Mouse (Mus musculus): ENCODE data around the gene Serpinb1b. TPM values are rescaled to one million over a fixed set of nuclear protein-coding genes. Genes with fewer than 3 reads are reported as not detected.
A peak's percentile ranks its signal among the peaks of the same experiment; 100 is the strongest.
"Not testable (repeated sequence)": the region's sequence is repeated elsewhere in the genome, so short reads cannot be mapped to it uniquely, and the experiment has no call there.

Serpinb1b gene
- polyA plus RNA-seq (2015; fragmentation: Nextera tagmentation; extraction: Ambion mirVana) = 0.96 and 2.2 TPM in 2 replicates

- H3K4me3 ChIP-seq (replicated peaks; ENCODE audit: low read length) = no peak within 1 kb of the TSS
- peak within 1 kb of the TSS; percentile 38 for H3K4me2 ChIP-seq (ENCODE audit: low read depth, low read length)
- H3K27ac ChIP-seq (ENCODE audit: low read length) = peak within 1 kb of the TSS; percentile 74
- H3K36me3 ChIP-seq (ENCODE audit: control insufficient read depth, insufficient read depth, low read length) = no peaks in the 10 kb centered on the region
- WGBS = 58% methylated on average over 3 of the region's 3 CpGs
- no peaks in the 10 kb centered on the region for H3K4me1 ChIP-seq (ENCODE audit: control insufficient read depth, insufficient read depth, low read length)
- ATAC-seq (ENCODE audit: insufficient read depth, low FRiP score) = 0 out of 2 replicates have a peak, but pooled peaks have one; percentile 68
- H3K9ac ChIP-seq (ENCODE audit: low read length) = 0 out of 2 replicates have a peak within 1 kb of the TSS, but pooled peaks have one; percentile 14
- H3K9me3 ChIP-seq (replicated peaks; ENCODE audit: control insufficient read depth, low read length) = no peaks in the 10 kb centered on the region
- no peaks in the 10 kb centered on the region for H3K27me3 ChIP-seq (ENCODE audit: control insufficient read depth, insufficient read depth, low read length)
Measured at GRCm38 (mm10) chr13:33078056-33078705, at the start of gene Serpinb1b. Gene Serpinb1b (plus strand): TSS chr13:33078575.

GRCm38 (mm10) chr13:33029478-33029877, 48.9 kb upstream of the Serpinb1b start:
- 95% methylated on average over 2 of the region's 2 CpGs for WGBS
- not testable (repeated sequence) for H3K36me3 ChIP-seq (ENCODE audit: control insufficient read depth, insufficient read depth, low read length); H3K27me3 ChIP-seq (ENCODE audit: control insufficient read depth, insufficient read depth, low read length); ATAC-seq (ENCODE audit: insufficient read depth, low FRiP score); H3K4me2 ChIP-seq (ENCODE audit: low read depth, low read length); H3K9me3 ChIP-seq (replicated peaks; ENCODE audit: control insufficient read depth, low read length); H3K27ac ChIP-seq (ENCODE audit: low read length); H3K4me1 ChIP-seq (ENCODE audit: control insufficient read depth, insufficient read depth, low read length); H3K9ac ChIP-seq (ENCODE audit: low read length); H3K4me3 ChIP-seq (replicated peaks; ENCODE audit: low read length)

- no peak overlapping the region for H3K4me3 ChIP-seq (replicated peaks; ENCODE audit: low read length)
- no peaks in the 10 kb centered on the region for H3K4me1 ChIP-seq (ENCODE audit: control insufficient read depth, insufficient read depth, low read length)
- H3K4me2 ChIP-seq (ENCODE audit: low read depth, low read length) = no peak overlapping the region
- H3K36me3 ChIP-seq (ENCODE audit: control insufficient read depth, insufficient read depth, low read length) = no peaks in the 10 kb centered on the region
- ATAC-seq (ENCODE audit: insufficient read depth, low FRiP score) = no peak
- 85% methylated on average over 2 of the region's 3 CpGs for WGBS
- H3K9me3 ChIP-seq (replicated peaks; ENCODE audit: control insufficient read depth, low read length) = no peaks in the 10 kb centered on the region
- no peak overlapping the region for H3K9ac ChIP-seq (ENCODE audit: low read length)
- H3K27ac ChIP-seq (ENCODE audit: low read length) = no peak overlapping the region
- H3K27me3 ChIP-seq (ENCODE audit: control insufficient read depth, insufficient read depth, low read length) = no peaks in the 10 kb centered on the region
Measured at GRCm38 (mm10) chr13:33030281-33030680, 48.1 kb upstream of the Serpinb1b start.

- Histone ChIP-seq H3K4me3 (replicated peaks; ENCODE audit: low read length) (no peak overlapping the region), H3K4me1 (ENCODE audit: control insufficient read depth, insufficient read depth, low read length) (no peaks in the 10 kb centered on the region), H3K27ac (ENCODE audit: low read length) (no peak overlapping the region), H3K4me2 (ENCODE audit: low read depth, low read length) (no peak overlapping the region), H3K27me3 (ENCODE audit: control insufficient read depth, insufficient read depth, low read length) (no peaks in the 10 kb centered on the region), H3K9ac (ENCODE audit: low read length) (no peak overlapping the region), H3K36me3 (ENCODE audit: control insufficient read depth, insufficient read depth, low read length) (no peaks in the 10 kb centered on the region), H3K9me3 (replicated peaks; ENCODE audit: control insufficient read depth, low read length) (no peaks in the 10 kb centered on the region)
- 62% methylated on average over 1 of the region's 1 CpGs for WGBS
- ATAC-seq (ENCODE audit: insufficient read depth, low FRiP score) = no peak
Measured at GRCm38 (mm10) chr13:33035506-33035905, 42.9 kb upstream of the Serpinb1b start.

- Histone ChIP-seq H3K4me3 (replicated peaks; ENCODE audit: low read length) (no peak overlapping the region), H3K9ac (ENCODE audit: low read length) (no peak overlapping the region), H3K4me1 (ENCODE audit: control insufficient read depth, insufficient read depth, low read length) (no peaks in the 10 kb centered on the region), H3K27ac (ENCODE audit: low read length) (no peak overlapping the region), H3K4me2 (ENCODE audit: low read depth, low read length) (no peak overlapping the region), H3K9me3 (replicated peaks; ENCODE audit: control insufficient read depth, low read length) (no peaks in the 10 kb centered on the region), H3K27me3 (ENCODE audit: control insufficient read depth, insufficient read depth, low read length) (no peaks in the 10 kb centered on the region), H3K36me3 (ENCODE audit: control insufficient read depth, insufficient read depth, low read length) (no peaks in the 10 kb centered on the region)
- WGBS = 92% methylated on average over 3 of the region's 3 CpGs
- ATAC-seq (ENCODE audit: insufficient read depth, low FRiP score) = no peak
Measured at GRCm38 (mm10) chr13:33043542-33043941, 34.8 kb upstream of the Serpinb1b start.

GRCm38 (mm10) chr13:33047234-33047633, 31.1 kb upstream of the Serpinb1b start:
- H3K27ac ChIP-seq (ENCODE audit: low read length) = no peak overlapping the region
- WGBS = 84% methylated on average over 2 of the region's 2 CpGs
- H3K4me2 ChIP-seq (ENCODE audit: low read depth, low read length) = no peak overlapping the region
- no peak overlapping the region for H3K9ac ChIP-seq (ENCODE audit: low read length)
- H3K36me3 ChIP-seq (ENCODE audit: control insufficient read depth, insufficient read depth, low read length) = no peaks in the 10 kb centered on the region
- H3K27me3 ChIP-seq (ENCODE audit: control insufficient read depth, insufficient read depth, low read length) = no peaks in the 10 kb centered on the region
- no peaks in the 10 kb centered on the region for H3K9me3 ChIP-seq (replicated peaks; ENCODE audit: control insufficient read depth, low read length)
- no peak overlapping the region for H3K4me3 ChIP-seq (replicated peaks; ENCODE audit: low read length)
- no peak for ATAC-seq (ENCODE audit: insufficient read depth, low FRiP score)
- H3K4me1 ChIP-seq (ENCODE audit: control insufficient read depth, insufficient read depth, low read length) = no peaks in the 10 kb centered on the region; the same call in 1 of the 2 replicates

GRCm38 (mm10) chr13:33048187-33048586, 30.2 kb upstream of the Serpinb1b start:
- Histone ChIP-seq H3K27me3 (ENCODE audit: control insufficient read depth, insufficient read depth, low read length) (no peaks in the 10 kb centered on the region), H3K4me2 (ENCODE audit: low read depth, low read length) (no peak overlapping the region), H3K9ac (ENCODE audit: low read length) (no peak overlapping the region), H3K9me3 (replicated peaks; ENCODE audit: control insufficient read depth, low read length) (no peaks in the 10 kb centered on the region), H3K4me3 (replicated peaks; ENCODE audit: low read length) (no peak overlapping the region), H3K27ac (ENCODE audit: low read length) (no peak overlapping the region), H3K4me1 (ENCODE audit: control insufficient read depth, insufficient read depth, low read length) (no peaks in the 10 kb centered on the region; the same call in 1 of the 2 replicates), H3K36me3 (ENCODE audit: control insufficient read depth, insufficient read depth, low read length) (no peaks in the 10 kb centered on the region)
- 75% methylated on average over 4 of the region's 4 CpGs for WGBS
- no peak for ATAC-seq (ENCODE audit: insufficient read depth, low FRiP score)

- ATAC-seq (ENCODE audit: insufficient read depth, low FRiP score) = peak; percentile 47; the same call in 1 of the 2 replicates
- H3K4me3 ChIP-seq (replicated peaks; ENCODE audit: low read length) = no peak overlapping the region
- no peak overlapping the region for H3K4me2 ChIP-seq (ENCODE audit: low read depth, low read length)
- WGBS = 40% methylated on average over 3 of the region's 3 CpGs
- H3K9ac ChIP-seq (ENCODE audit: low read length) = no peak overlapping the region
- no peak overlapping the region for H3K27ac ChIP-seq (ENCODE audit: low read length)
- H3K9me3 ChIP-seq (replicated peaks; ENCODE audit: control insufficient read depth, low read length) = no peaks in the 10 kb centered on the region
- H3K36me3 ChIP-seq (ENCODE audit: control insufficient read depth, insufficient read depth, low read length) = no peaks in the 10 kb centered on the region
- no peaks in the 10 kb centered on the region; the same call in 1 of the 2 replicates for H3K4me1 ChIP-seq (ENCODE audit: control insufficient read depth, insufficient read depth, low read length)
- no peaks in the 10 kb centered on the region for H3K27me3 ChIP-seq (ENCODE audit: control insufficient read depth, insufficient read depth, low read length)
Measured at GRCm38 (mm10) chr13:33051697-33052096, 26.7 kb upstream of the Serpinb1b start.

- no peaks in the 10 kb centered on the region for H3K9me3 ChIP-seq (replicated peaks; ENCODE audit: control insufficient read depth, low read length)
- H3K4me3 ChIP-seq (replicated peaks; ENCODE audit: low read length) = no peak overlapping the region
- ATAC-seq (ENCODE audit: insufficient read depth, low FRiP score) = no peak
- H3K36me3 ChIP-seq (ENCODE audit: control insufficient read depth, insufficient read depth, low read length) = no peaks in the 10 kb centered on the region
- H3K27me3 ChIP-seq (ENCODE audit: control insufficient read depth, insufficient read depth, low read length) = no peaks in the 10 kb centered on the region
- WGBS = 43% methylated on average over 1 of the region's 1 CpGs
- no peak overlapping the region for H3K27ac ChIP-seq (ENCODE audit: low read length)
- H3K9ac ChIP-seq (ENCODE audit: low read length) = no peak overlapping the region
- no peak overlapping the region for H3K4me2 ChIP-seq (ENCODE audit: low read depth, low read length)
- no peaks in the 10 kb centered on the region for H3K4me1 ChIP-seq (ENCODE audit: control insufficient read depth, insufficient read depth, low read length)
Measured at GRCm38 (mm10) chr13:33063048-33063447, 15.3 kb upstream of the Serpinb1b start.
